Comparison of ENCODE assay signal across 8 mouse cellular contexts in the genomic region with DNA sequence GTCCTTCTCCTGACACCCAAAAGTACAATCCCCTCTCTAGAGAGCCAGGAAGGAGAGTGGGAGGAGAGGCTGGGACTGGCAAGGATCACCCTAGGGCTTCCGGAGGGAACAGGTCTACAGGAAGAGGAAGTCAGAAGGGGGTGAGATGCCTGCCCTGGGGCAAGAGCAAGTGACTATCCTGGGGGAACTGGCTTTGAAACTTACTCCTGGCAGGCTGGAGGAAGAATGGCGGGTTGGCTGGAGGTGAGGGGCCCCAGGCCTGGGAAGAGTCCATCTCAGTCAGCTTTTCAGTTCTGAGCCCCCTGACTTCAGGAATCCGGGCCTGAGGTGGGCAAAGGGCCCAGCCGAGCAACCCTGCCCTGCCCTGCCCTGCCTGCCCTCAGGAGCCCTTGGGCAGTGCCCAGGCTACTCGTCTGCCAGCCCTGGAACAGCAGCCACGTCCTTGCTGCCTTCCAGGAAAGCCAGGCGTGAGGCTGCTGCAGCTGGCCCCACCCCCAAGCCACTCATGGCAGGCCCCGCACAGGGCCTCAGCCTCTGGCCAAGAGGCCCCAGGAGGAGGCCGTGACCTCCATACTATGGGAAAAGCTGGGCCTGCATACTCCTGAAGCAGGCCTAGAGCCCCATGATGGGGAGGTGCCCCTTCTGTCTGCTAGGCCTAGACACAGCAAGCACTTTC. TPM values are rescaled to one million over a fixed set of nuclear protein-coding genes. Genes with fewer than 3 reads are reported as not detected.
DNase-seq lines count a peak whose midpoint lies in the region; ATAC-seq lines count a peak whose summit lies in the region.

No protein-coding gene starts in this region.

- DNase-seq in cerebellum, adult 9-11 months = peak; percentile 36
- DNase-seq in cerebellum, adult 8-10 months = no peak
- peak; percentile 45 for DNase-seq in embryo, embryonic 10.5 days (ENCODE audit: low spot score)
- no peak for DNase-seq in urinary bladder, adult 2 months (ENCODE audit: low spot score)

- no peaks in the 10 kb centered on the region for H3K9me3 ChIP-seq in heart, embryonic 15.5 days (replicated peaks)
- no peaks in the 10 kb centered on the region for H3K9me3 ChIP-seq in limb, embryonic 13.5 days
- no peaks in the 10 kb centered on the region for H3K9me3 ChIP-seq in stomach, embryonic 16.5 days (replicated peaks; ENCODE audit: control insufficient read depth, low read length)

- peak overlapping the region; percentile 91 for H3K4me2 ChIP-seq in heart, embryonic 15.5 days
- peak overlapping the region; percentile 96 for H3K4me2 ChIP-seq in limb, embryonic 13.5 days (replicated peaks)
- H3K4me2 ChIP-seq in stomach, embryonic 16.5 days (ENCODE audit: low read depth, low read length) = peak overlapping the region; percentile 96

- H3K27me3 ChIP-seq in heart, embryonic 15.5 days = no peaks in the 10 kb centered on the region
- H3K27me3 ChIP-seq in limb, embryonic 13.5 days = no peaks in the 10 kb centered on the region
- H3K27me3 ChIP-seq in stomach, embryonic 16.5 days (ENCODE audit: control insufficient read depth, insufficient read depth, low read length) = no peaks in the 10 kb centered on the region

- peaks cover 40% of the 10 kb centered on the region for H3K36me3 ChIP-seq in heart, embryonic 15.5 days
- H3K36me3 ChIP-seq in limb, embryonic 13.5 days = peaks cover 61% of the 10 kb centered on the region
- peaks cover 19% of the 10 kb centered on the region; the same call in 1 of the 2 replicates for H3K36me3 ChIP-seq in stomach, embryonic 16.5 days (ENCODE audit: control insufficient read depth, insufficient read depth, low read length)

- peak overlapping the region; percentile 98 for H3K27ac ChIP-seq in heart, embryonic 15.5 days
- H3K27ac ChIP-seq in limb, embryonic 13.5 days = peak overlapping the region; percentile 28; the same call in 1 of the 2 replicates
- H3K27ac ChIP-seq in stomach, embryonic 16.5 days (ENCODE audit: low read length) = peak overlapping the region; percentile 99

- peaks cover 88% of the 10 kb centered on the region for H3K4me1 ChIP-seq in heart, embryonic 15.5 days (replicated peaks)
- peaks cover 62% of the 10 kb centered on the region for H3K4me1 ChIP-seq in limb, embryonic 13.5 days
- H3K4me1 ChIP-seq in stomach, embryonic 16.5 days (ENCODE audit: control insufficient read depth, insufficient read depth, low read length) = peaks cover 68% of the 10 kb centered on the region

- peak overlapping the region; percentile 16 for H3K9ac ChIP-seq in heart, embryonic 15.5 days
- H3K9ac ChIP-seq in limb, embryonic 13.5 days = peak overlapping the region; percentile 51
- H3K9ac ChIP-seq in stomach, embryonic 16.5 days (ENCODE audit: low read length) = peak overlapping the region; percentile 100

- H3K4me3 ChIP-seq in heart, embryonic 15.5 days = peak overlapping the region; percentile 95
- 0 out of 2 replicates have a peak overlapping the region, but pooled peaks have one; percentile 100 for H3K4me3 ChIP-seq in limb, embryonic 13.5 days
- peak overlapping the region; percentile 16; the same call in 1 of the 2 replicates for H3K4me3 ChIP-seq in stomach, embryonic 16.5 days (replicated peaks; ENCODE audit: low read length)

- 31% methylated on average over 9 of the region's 9 CpGs for WGBS in heart, embryonic 15.5 days
- 45% methylated on average over 8 of the region's 9 CpGs for WGBS in limb, embryonic 13.5 days
- 31% methylated on average over 9 of the region's 9 CpGs for WGBS in stomach, embryonic 16.5 days

- ATAC-seq in heart, embryonic 15.5 days (replicated peaks; ENCODE audit: insufficient number of reproducible peaks, insufficient read depth, low FRiP score, low read depth) = peak; percentile 12; the same call in 1 of the 2 replicates
- no peak for ATAC-seq in limb, embryonic 13.5 days (ENCODE audit: low FRiP score, low read depth)
- no peak for ATAC-seq in stomach, embryonic 16.5 days (ENCODE audit: insufficient read depth, low FRiP score)
- no peak for ATAC-seq in inflammation-experienced regulatory T-cells, adult 6 months

RNA-seq across cellular contexts. Expression of gene Akt1, which starts 3.8 kb away (rescaled TPM):
- polyA plus RNA-seq in heart, embryonic 15.5 days (2015; fragmentation: Nextera tagmentation; extraction: Ambion mirVana) = 139 and 169 TPM in 2 replicates
- 62.5 and 71.0 TPM in 2 replicates for polyA plus RNA-seq in limb, embryonic 13.5 days (2015; fragmentation: Nextera tagmentation; extraction: Ambion mirVana)
- 50.7 and 52.8 TPM in 2 replicates for polyA plus RNA-seq in stomach, embryonic 16.5 days (2015; fragmentation: Nextera tagmentation; extraction: Ambion mirVana)
- polyA plus RNA-seq in urinary bladder, adult 2 months (2012; rRNA removed) = 149 and 150 TPM in 2 replicates
- polyA plus RNA-seq in inflammation-experienced regulatory T-cells, adult 6 months (2017; shearing (Covaris generic)) = 10 to 100 TPM; 20.2 to 26.3 (median 21.0) TPM

RNA-seq across cellular contexts. Expression of gene Zbtb42, which starts 7.8 kb away (rescaled TPM):
- polyA plus RNA-seq in heart, embryonic 15.5 days (2015; fragmentation: Nextera tagmentation; extraction: Ambion mirVana) = 4.8 and 7.6 TPM in 2 replicates
- 2.2 and 2.4 TPM in 2 replicates for polyA plus RNA-seq in limb, embryonic 13.5 days (2015; fragmentation: Nextera tagmentation; extraction: Ambion mirVana)
- polyA plus RNA-seq in stomach, embryonic 16.5 days (2015; fragmentation: Nextera tagmentation; extraction: Ambion mirVana) = 9.7 and 12.2 TPM in 2 replicates
- polyA plus RNA-seq in urinary bladder, adult 2 months (2012; rRNA removed) = 18.0 and 20.5 TPM in 2 replicates
- 1 to 10 TPM; 3.7 to 4.3 (median 3.8) TPM for polyA plus RNA-seq in inflammation-experienced regulatory T-cells, adult 6 months (2017; shearing (Covaris generic))

RNA-seq across cellular contexts. Expression of gene Siva1, which starts 26.4 kb away (rescaled TPM):
- polyA plus RNA-seq in heart, embryonic 15.5 days (2015; fragmentation: Nextera tagmentation; extraction: Ambion mirVana) = 95.4 and 142 TPM in 2 replicates
- polyA plus RNA-seq in limb, embryonic 13.5 days (2015; fragmentation: Nextera tagmentation; extraction: Ambion mirVana) = 246 and 251 TPM in 2 replicates
- 152 and 171 TPM in 2 replicates for polyA plus RNA-seq in stomach, embryonic 16.5 days (2015; fragmentation: Nextera tagmentation; extraction: Ambion mirVana)
- polyA plus RNA-seq in urinary bladder, adult 2 months (2012; rRNA removed) = 62.6 and 71.8 TPM in 2 replicates
- 10 to 100 TPM; 34.6 to 68.7 (median 39.4) TPM for polyA plus RNA-seq in inflammation-experienced regulatory T-cells, adult 6 months (2017; shearing (Covaris generic))

RNA-seq across cellular contexts. Expression of gene Cep170b, which starts 49.4 kb away (rescaled TPM):
- 4.8 and 7.9 TPM in 2 replicates for polyA plus RNA-seq in heart, embryonic 15.5 days (2015; fragmentation: Nextera tagmentation; extraction: Ambion mirVana)
- polyA plus RNA-seq in limb, embryonic 13.5 days (2015; fragmentation: Nextera tagmentation; extraction: Ambion mirVana) = 14.7 and 16.6 TPM in 2 replicates
- polyA plus RNA-seq in stomach, embryonic 16.5 days (2015; fragmentation: Nextera tagmentation; extraction: Ambion mirVana) = 19.8 and 21.9 TPM in 2 replicates
- 33.2 and 42.5 TPM in 2 replicates for polyA plus RNA-seq in urinary bladder, adult 2 months (2012; rRNA removed)
- 1 to 10 TPM; 2.4 to 5.1 (median 4.1) TPM for polyA plus RNA-seq in inflammation-experienced regulatory T-cells, adult 6 months (2017; shearing (Covaris generic))

RNA-seq across cellular contexts. Expression of gene Adssl1, which starts 51.0 kb away (rescaled TPM):
- polyA plus RNA-seq in heart, embryonic 15.5 days (2015; fragmentation: Nextera tagmentation; extraction: Ambion mirVana) = 85.8 and 93.7 TPM in 2 replicates
- polyA plus RNA-seq in limb, embryonic 13.5 days (2015; fragmentation: Nextera tagmentation; extraction: Ambion mirVana) = 12.8 and 14.7 TPM in 2 replicates
- 2.7 and 10.3 TPM in 2 replicates for polyA plus RNA-seq in stomach, embryonic 16.5 days (2015; fragmentation: Nextera tagmentation; extraction: Ambion mirVana)
- polyA plus RNA-seq in urinary bladder, adult 2 months (2012; rRNA removed) = 19.5 and 26.9 TPM in 2 replicates
- polyA plus RNA-seq in inflammation-experienced regulatory T-cells, adult 6 months (2017; shearing (Covaris generic)) = 1 to 10 TPM in 2 of 3 experiments, under 1 TPM in 1; 0.99 to 1.9 (median 1.6) TPM

Comparison
In these comparisons a context has a peak if more than half of its experiments do, and no peak if none do; other contexts are left out.
1. DNase-seq: peak in cerebellum, adult 9-11 months (single experiment) and embryo, embryonic 10.5 days (single experiment); none in cerebellum, adult 8-10 months (single experiment) and urinary bladder, adult 2 months (single experiment).
2. H3K27ac ChIP-seq: peak in every context shown above with its lines; median percentile 99 in stomach, embryonic 16.5 days; 98 in heart, embryonic 15.5 days; 28 in limb, embryonic 13.5 days.
3. H3K4me3 ChIP-seq: peak in every context shown above with its lines; median percentile 100 in limb, embryonic 13.5 days; 95 in heart, embryonic 15.5 days; 16 in stomach, embryonic 16.5 days.
4. H3K9ac ChIP-seq: peak in every context shown above with its lines; median percentile 100 in stomach, embryonic 16.5 days; 51 in limb, embryonic 13.5 days; 16 in heart, embryonic 15.5 days.
5. Peak in every context shown above with its lines, with median percentiles within 50 percentile points of each other: H3K4me2 ChIP-seq.